Mouse (Mus musculus) hematopoietic stem cell, adult 5-6 weeks (primary cell): ENCODE results near the gene Slc38a1. TPM values are rescaled to one million over a fixed set of nuclear protein-coding genes. Genes with fewer than 3 reads are reported as not detected.

Experiments
- ATAC-seq, 2 experiments: fragments of 125-278 bp in 1 of 2; replicated peaks in 1 of 2; 2 replicates each; pipeline ENCODE4 v1.8.0; 2016 to 2017; ENCODE audit warnings: inconsistent platforms in 2 of 2, mild to moderate bottlenecking in 2 of 2, moderate number of reproducible peaks in 2 of 2, low read depth in 1 of 2, moderate TSS enrichment in 1 of 2; ENCODE audit not compliant: low FRiP score in 2 of 2, poor library complexity in 2 of 2, severe bottlenecking in 2 of 2, insufficient read depth in 1 of 2, low TSS enrichment in 1 of 2
- total RNA-seq: library from RNA; stranded (forward); fragments of 172-1452, 232-1000 nt; gene quantifications from 2 replicates; pipeline ENCODE4 v1.2.3, GENCODE M21; 2017

The Slc38a1 gene
- total RNA-seq, 1 experiment from 2014 or later = 87.5 TPM

DNA sequence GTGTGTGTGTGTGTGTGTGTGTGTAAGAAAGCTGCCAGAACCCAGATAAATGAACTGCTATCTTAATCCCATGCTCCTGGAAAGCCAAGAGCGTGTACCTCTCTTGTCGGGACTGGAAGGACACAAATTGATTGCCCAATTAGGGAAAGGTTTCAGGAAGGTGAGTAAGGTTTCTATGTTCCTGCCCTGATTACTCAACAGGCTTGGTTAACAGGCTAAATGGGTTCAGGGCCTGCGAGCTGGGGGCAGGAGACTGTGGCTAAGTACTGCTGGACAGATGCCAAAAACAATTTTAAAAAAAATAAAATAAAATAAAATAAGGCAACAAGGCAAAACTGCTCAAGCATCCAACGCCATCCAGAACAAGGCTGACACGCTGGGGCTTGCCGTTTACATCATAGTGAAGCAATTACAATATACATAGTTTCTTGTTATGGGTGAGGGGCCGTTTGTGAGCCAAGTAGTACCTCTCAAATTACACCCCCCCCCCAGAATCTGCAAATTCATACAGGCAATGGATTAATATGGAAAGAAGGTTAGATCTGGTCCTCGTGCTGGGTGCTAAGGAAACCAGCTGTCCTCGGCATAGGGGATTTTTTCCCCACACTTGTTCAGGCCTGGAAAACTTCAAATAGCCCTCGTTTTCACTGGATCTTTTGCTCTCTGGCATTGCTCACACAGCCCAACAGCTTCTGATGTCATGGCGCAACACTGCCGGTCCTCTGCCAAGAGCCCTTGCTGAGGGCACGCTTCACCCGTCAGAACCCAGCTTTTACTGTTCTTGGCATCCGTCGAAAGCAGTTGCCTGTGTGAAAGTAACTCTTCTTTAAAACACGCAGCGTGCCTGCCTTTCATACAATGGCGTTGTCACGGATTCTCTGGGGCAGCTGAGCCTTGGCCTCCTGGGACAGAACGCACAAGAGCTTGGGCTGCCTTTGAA is 95.2 kb downstream of the Slc38a1 start:
- ATAC-seq = no peak

DNA sequence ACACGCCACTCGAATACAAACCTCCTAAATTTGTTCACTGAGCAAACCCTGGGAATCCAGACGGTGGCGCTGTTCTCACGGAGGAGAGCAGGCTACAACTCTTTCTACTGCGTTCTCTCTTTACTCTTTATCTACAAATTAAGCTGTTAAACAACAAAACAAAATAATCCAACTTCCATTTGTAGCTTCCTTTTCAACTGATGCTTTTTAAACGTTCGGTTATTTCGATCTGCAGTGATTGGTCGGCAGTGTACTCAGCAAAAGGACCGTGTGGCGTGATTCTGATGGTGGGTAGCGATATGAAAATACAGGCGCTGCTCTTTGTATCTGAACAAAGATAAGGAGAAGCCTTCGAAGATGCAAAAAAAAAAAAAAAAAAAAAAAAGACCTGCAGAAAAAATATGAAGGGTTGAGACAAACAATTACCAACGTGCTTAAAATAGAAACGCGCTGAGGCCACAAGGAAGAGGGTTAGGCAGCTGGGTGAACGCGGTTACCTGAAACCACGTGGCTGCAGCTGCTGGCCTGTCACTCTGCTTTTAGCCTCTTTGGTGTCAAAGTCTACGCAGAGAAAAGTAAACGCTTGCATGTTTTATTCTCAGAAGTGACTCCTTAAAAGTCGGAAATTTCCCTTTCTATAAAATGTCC is 99.4 kb downstream of the Slc38a1 start:
- ATAC-seq = peak; percentile 75 to 78; a peak in 3 of 4 replicates

DNA sequence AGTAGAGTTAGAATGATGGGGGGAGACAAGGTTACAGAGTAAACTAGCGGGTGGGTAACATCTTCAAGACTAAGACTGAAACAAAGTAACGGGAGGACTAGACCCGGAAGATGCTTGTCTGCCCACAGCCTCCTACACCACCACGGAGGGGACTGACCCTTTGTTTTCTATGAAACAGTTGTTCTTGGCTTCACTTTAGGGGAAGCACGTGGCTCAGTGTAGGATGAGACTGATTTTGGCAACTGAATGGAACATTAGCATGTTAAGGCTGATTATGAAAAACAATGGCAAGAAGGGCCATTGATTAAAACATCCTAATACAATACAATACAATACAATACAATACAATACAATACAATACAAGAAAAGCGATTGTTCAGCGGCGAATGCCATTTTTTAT is 100.6 kb downstream of the Slc38a1 start:
- ATAC-seq = no peak

DNA sequence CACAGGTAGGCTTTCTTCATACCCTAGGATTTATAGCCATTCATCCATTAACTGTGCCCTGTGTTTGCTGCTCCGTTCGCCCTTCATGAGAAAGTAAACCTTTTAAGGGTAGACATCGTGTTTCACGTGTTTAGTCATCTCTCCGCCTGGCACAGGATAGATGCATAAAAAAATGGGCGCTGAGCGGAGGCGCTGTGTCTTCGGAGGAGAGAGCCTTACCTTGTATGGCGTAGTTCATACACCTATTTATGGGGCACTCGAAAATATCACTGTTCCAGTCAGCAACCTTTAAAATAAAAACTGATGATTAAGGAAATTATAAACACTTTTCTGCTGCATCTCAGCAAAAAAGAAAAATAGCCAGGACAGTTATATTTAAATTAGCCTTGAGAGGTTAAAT is 105.4 kb downstream of the Slc38a1 start:
- ATAC-seq = no peak

DNA sequence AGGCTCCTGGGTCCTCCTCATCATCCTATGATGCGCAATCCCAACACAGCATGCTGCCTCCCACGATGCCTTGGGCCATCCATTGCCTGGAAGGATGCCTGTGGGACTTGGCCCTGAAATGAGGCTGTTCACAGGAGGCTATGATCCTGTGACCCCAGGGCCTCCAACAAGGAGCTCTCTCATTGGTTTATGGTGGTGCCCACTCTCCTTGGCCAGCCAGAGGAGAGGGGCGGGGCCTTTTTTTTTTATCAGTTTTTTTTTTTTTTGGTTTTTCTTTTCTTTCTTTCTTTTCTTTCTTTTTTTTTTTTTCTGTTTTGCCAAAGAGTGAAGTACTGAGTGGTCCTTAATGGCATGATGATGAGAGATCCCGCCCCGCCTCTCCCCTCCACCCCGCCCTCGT is 106.3 kb downstream of the Slc38a1 start:
- ATAC-seq = no peak

DNA sequence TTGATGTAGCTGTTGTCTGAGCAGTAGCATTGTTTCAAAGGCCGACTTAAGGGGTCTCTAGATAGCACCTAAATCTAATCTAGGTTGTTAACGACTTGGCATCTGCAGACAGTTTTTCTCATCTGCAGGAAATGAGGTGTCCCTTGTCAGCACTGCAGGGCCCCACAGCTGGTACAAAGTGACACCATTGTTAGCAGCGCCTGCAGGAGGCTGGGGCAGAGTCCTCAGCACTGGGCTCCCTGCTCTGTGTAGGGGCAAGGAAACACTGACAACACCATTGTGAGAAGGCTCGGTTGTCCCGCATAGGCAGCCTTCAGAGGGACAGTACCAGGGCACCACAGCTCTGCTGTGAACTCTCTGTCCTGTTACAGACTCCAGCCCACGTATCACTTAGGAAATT is 115.0 kb downstream of the Slc38a1 start:
- ATAC-seq = no peak

- ATAC-seq = no peak
Observed at GRCm38 (mm10) chr15:96524239-96524738, 118.4 kb downstream of the Slc38a1 start.

Other genes with a start within 250 kb of the Slc38a1 start
- 139 and 141 TPM in 2 replicates for gene Scaf11, start 182.1 kb downstream of the Slc38a1 start, total RNA-seq
- gene Slc38a2, start 56.8 kb upstream of the Slc38a1 start, total RNA-seq = 128 and 155 TPM in 2 replicates